Mouse (Mus musculus): ENCODE measurements around the gene Hps1. TPM values are rescaled to one million over a fixed set of nuclear protein-coding genes. Genes with fewer than 3 reads are reported as not detected.

The Hps1 gene
- total RNA-seq, 1 experiment, result 13.1 TPM

GRCm38 (mm10) chr19:42817761-42818160 lies 38.0 kb upstream of the Hps1 start:
- Histone ChIP-seq H3K4me1 (ENCODE audit: control insufficient read depth in 2 of 2, insufficient read depth in 2 of 2, low read length in 2 of 2, poor library complexity in 1 of 2) (no peaks in the 10 kb centered on the region), H3K36me3 (ENCODE audit: control insufficient read depth, insufficient read depth, low read length, poor library complexity, severe bottlenecking) (no peaks in the 10 kb centered on the region), H3K9me3 (ENCODE audit: control insufficient read depth, insufficient read depth, low read depth, low read length) (no peaks in the 10 kb centered on the region), H3K9ac (ENCODE audit: insufficient read depth, low read depth, low read length, poor library complexity, severe bottlenecking) (no peak overlapping the region), H3K27ac (ENCODE audit: insufficient read depth, low read depth, low read length, poor library complexity, severe bottlenecking) (no peak overlapping the region), H3K4me3 (ENCODE audit: insufficient read depth in 1 of 2, low read depth in 1 of 2, low read length in 2 of 2, poor library complexity in 1 of 2, severe bottlenecking in 1 of 2) (no peak overlapping the region)
- no peak for DNase-seq (ENCODE audit: low read depth, low spot score)
- TF ChIP-seq ZC3H11A (IDR thresholded peaks at IDR 0.05; ENCODE audit: borderline replicate concordance, low read depth, low read length) (no peak), CHD2 (IDR thresholded peaks at IDR 0.05; ENCODE audit: low read depth, low read length) (no peak), MAFK (IDR thresholded peaks at IDR 0.05; ENCODE audit: insufficient read depth, low read depth, low read length) (no peak), HCFC1 (IDR thresholded peaks at IDR 0.05; ENCODE audit: borderline replicate concordance, insufficient read depth, low read length) (no peak), ZNF384 (IDR thresholded peaks at IDR 0.05; ENCODE audit: low read depth, low read length) (no peak)
- in situ Hi-C loops (cut with MboI; ENCODE audit: low sequenced_read_pairs in 2 of 2, unreplicated experiment in 2 of 2), result loop anchor here in 1 of 2 experiments (25.0 kb wide), 1 partner anchor 595 kb away; no protein-coding TSS in a partner anchor

- no peak overlapping the region for H3K9ac ChIP-seq (ENCODE audit: insufficient read depth, low read depth, low read length, poor library complexity, severe bottlenecking)
Measured at GRCm38 (mm10) chr19:42816261-42816660, 36.5 kb upstream of the Hps1 start.

GRCm38 (mm10) chr19:42810140-42810539 lies 30.4 kb upstream of the Hps1 start:
- Histone ChIP-seq H3K9ac (ENCODE audit: insufficient read depth, low read depth, low read length, poor library complexity, severe bottlenecking) (no peak overlapping the region), H3K9me3 (ENCODE audit: control insufficient read depth, insufficient read depth, low read depth, low read length) (no peaks in the 10 kb centered on the region), H3K36me3 (ENCODE audit: control insufficient read depth, insufficient read depth, low read length, poor library complexity, severe bottlenecking) (no peaks in the 10 kb centered on the region), H3K4me1 (ENCODE audit: control insufficient read depth in 2 of 2, insufficient read depth in 2 of 2, low read length in 2 of 2, poor library complexity in 1 of 2) (no peaks in the 10 kb centered on the region), H3K4me3 (ENCODE audit: insufficient read depth in 1 of 2, low read depth in 1 of 2, low read length in 2 of 2, poor library complexity in 1 of 2, severe bottlenecking in 1 of 2) (no peak overlapping the region), H3K27ac (ENCODE audit: insufficient read depth, low read depth, low read length, poor library complexity, severe bottlenecking) (no peak overlapping the region)
- no peak for TF ChIP-seq CHD2 (IDR thresholded peaks at IDR 0.05; ENCODE audit: low read depth, low read length)
- TF ChIP-seq MAFK (IDR thresholded peaks at IDR 0.05; ENCODE audit: insufficient read depth, low read depth, low read length), result no peak
- no peak for TF ChIP-seq HCFC1 (IDR thresholded peaks at IDR 0.05; ENCODE audit: borderline replicate concordance, insufficient read depth, low read length)
- no peak for TF ChIP-seq ZNF384 (IDR thresholded peaks at IDR 0.05; ENCODE audit: low read depth, low read length)
- no peak for TF ChIP-seq ZC3H11A (IDR thresholded peaks at IDR 0.05; ENCODE audit: borderline replicate concordance, low read depth, low read length)
- DNase-seq (ENCODE audit: low read depth, low spot score), result no peak
- in situ Hi-C loops (cut with MboI; ENCODE audit: low sequenced_read_pairs in 2 of 2, unreplicated experiment in 2 of 2), result loop anchor here in 1 of 2 experiments (25.0 kb wide), 1 partner anchor 602 kb away; no protein-coding TSS in a partner anchor

More at GRCm38 (mm10) chr19:42816261-42816660, 36.5 kb upstream of the Hps1 start:
- DNase-seq (ENCODE audit: low read depth, low spot score), result no peak
- H3K4me3 ChIP-seq (ENCODE audit: insufficient read depth in 1 of 2, low read depth in 1 of 2, low read length in 2 of 2, poor library complexity in 1 of 2, severe bottlenecking in 1 of 2), result no peak overlapping the region
- no peak overlapping the region for H3K27ac ChIP-seq (ENCODE audit: insufficient read depth, low read depth, low read length, poor library complexity, severe bottlenecking)
- no peaks in the 10 kb centered on the region for H3K4me1 ChIP-seq (ENCODE audit: control insufficient read depth in 2 of 2, insufficient read depth in 2 of 2, low read length in 2 of 2, poor library complexity in 1 of 2)
- TF ChIP-seq CHD2 (IDR thresholded peaks at IDR 0.05; ENCODE audit: low read depth, low read length) (no peak), HCFC1 (IDR thresholded peaks at IDR 0.05; ENCODE audit: borderline replicate concordance, insufficient read depth, low read length) (no peak), ZNF384 (IDR thresholded peaks at IDR 0.05; ENCODE audit: low read depth, low read length) (no peak), MAFK (IDR thresholded peaks at IDR 0.05; ENCODE audit: insufficient read depth, low read depth, low read length) (no peak), ZC3H11A (IDR thresholded peaks at IDR 0.05; ENCODE audit: borderline replicate concordance, low read depth, low read length) (no peak)
- no peaks in the 10 kb centered on the region for H3K36me3 ChIP-seq (ENCODE audit: control insufficient read depth, insufficient read depth, low read length, poor library complexity, severe bottlenecking)
- no peaks in the 10 kb centered on the region for H3K9me3 ChIP-seq (ENCODE audit: control insufficient read depth, insufficient read depth, low read depth, low read length)
- in situ Hi-C loops (cut with MboI; ENCODE audit: low sequenced_read_pairs in 2 of 2, unreplicated experiment in 2 of 2), result loop anchor here in 1 of 2 experiments (25.0 kb wide), 1 partner anchor 596 kb away; no protein-coding TSS in a partner anchor

DNA sequence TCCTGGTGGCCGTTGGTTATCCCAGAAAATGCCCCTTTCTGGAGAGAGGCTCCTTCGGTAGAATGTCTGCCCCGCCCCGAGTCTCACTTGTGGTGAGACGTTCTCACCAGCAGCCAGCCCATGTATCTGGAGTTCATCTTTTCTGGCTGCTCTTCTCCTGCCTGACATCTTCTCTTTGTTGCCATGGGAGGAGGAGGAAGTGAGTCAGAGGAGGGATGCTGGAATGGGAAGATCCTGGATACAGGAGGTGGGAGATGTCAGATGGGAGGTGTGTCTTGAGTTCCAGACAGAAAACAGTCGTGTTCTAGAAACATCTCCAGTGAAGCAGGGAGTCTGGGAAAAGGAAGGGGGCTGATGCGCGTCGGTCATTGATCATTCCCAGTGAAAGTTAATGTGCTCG lies 29.7 kb upstream of the Hps1 start:
- H3K4me1 ChIP-seq (ENCODE audit: control insufficient read depth in 2 of 2, insufficient read depth in 2 of 2, low read length in 2 of 2, poor library complexity in 1 of 2), result no peaks in the 10 kb centered on the region
- no peak overlapping the region for H3K4me3 ChIP-seq (ENCODE audit: insufficient read depth in 1 of 2, low read depth in 1 of 2, low read length in 2 of 2, poor library complexity in 1 of 2, severe bottlenecking in 1 of 2)
- no peak overlapping the region for H3K9ac ChIP-seq (ENCODE audit: insufficient read depth, low read depth, low read length, poor library complexity, severe bottlenecking)
- no peak for TF ChIP-seq HCFC1 (IDR thresholded peaks at IDR 0.05; ENCODE audit: borderline replicate concordance, insufficient read depth, low read length)
- TF ChIP-seq MAFK (IDR thresholded peaks at IDR 0.05; ENCODE audit: insufficient read depth, low read depth, low read length), result no peak
- no peak for TF ChIP-seq CHD2 (IDR thresholded peaks at IDR 0.05; ENCODE audit: low read depth, low read length)
- no peak for TF ChIP-seq ZC3H11A (IDR thresholded peaks at IDR 0.05; ENCODE audit: borderline replicate concordance, low read depth, low read length)
- TF ChIP-seq ZNF384 (IDR thresholded peaks at IDR 0.05; ENCODE audit: low read depth, low read length), result no peak
- in situ Hi-C loops (cut with MboI; ENCODE audit: low sequenced_read_pairs in 2 of 2, unreplicated experiment in 2 of 2), result loop anchor here in 1 of 2 experiments (25.0 kb wide), 1 partner anchor 603 kb away; no protein-coding TSS in a partner anchor
- no peak for DNase-seq (ENCODE audit: low read depth, low spot score)
- no peak overlapping the region for H3K27ac ChIP-seq (ENCODE audit: insufficient read depth, low read depth, low read length, poor library complexity, severe bottlenecking)
- no peaks in the 10 kb centered on the region for H3K36me3 ChIP-seq (ENCODE audit: control insufficient read depth, insufficient read depth, low read length, poor library complexity, severe bottlenecking)
- no peaks in the 10 kb centered on the region for H3K9me3 ChIP-seq (ENCODE audit: control insufficient read depth, insufficient read depth, low read depth, low read length)
